Mouse (Mus musculus) forebrain, embryonic 11.5 days (tissue): ENCODE measurements around the gene Uchl5. TPM values are rescaled to one million over a fixed set of nuclear protein-coding genes. Genes with fewer than 3 reads are reported as not detected.

Source experiments
- ATAC-seq: fragments of 200-750 bp; cut with Nextera tagmentation; replicated peaks from 2 replicates; pipeline ENCODE4 v1.8.0; 2017; ENCODE audit warnings: moderate TSS enrichment; ENCODE audit not compliant: low FRiP score
- DNase-seq: peaks from one replicate; pipeline ENCODE4 v3.0.0-alpha.2; 2017; ENCODE audit warnings: low spot score
- H3K27ac ChIP-seq: fragments of 300-500 bp; sonication (generic); 2 replicates; pipeline ENCODE4 v1.5.1; 2014; ENCODE audit warnings: low read depth, low read length
- H3K27me3 ChIP-seq: fragments of 300-500 bp; sonication (generic); 2 replicates; pipeline ENCODE4 v1.6.1; 2014; ENCODE audit warnings: mild to moderate bottlenecking, low read length, mixed read lengths; ENCODE audit not compliant: control insufficient read depth, insufficient read depth
- H3K36me3 ChIP-seq: fragments of 300-500 bp; sonication (generic); 2 replicates; pipeline ENCODE4 v1.6.1; 2014; ENCODE audit warnings: mild to moderate bottlenecking, low read length, moderate library complexity, mixed read lengths; ENCODE audit not compliant: control insufficient read depth, insufficient read depth
- H3K4me1 ChIP-seq: fragments of 300-500 bp; sonication (generic); replicated peaks from 2 replicates; pipeline ENCODE4 v1.6.1; 2014; ENCODE audit warnings: low read length, mixed read lengths; ENCODE audit not compliant: control insufficient read depth, insufficient read depth
- H3K4me2 ChIP-seq: fragments of 300-500 bp; sonication (generic); 2 replicates; pipeline ENCODE4 v1.6.1; 2014; ENCODE audit warnings: low read depth, mild to moderate bottlenecking, low read length, moderate library complexity, mixed read lengths; ENCODE audit not compliant: severe bottlenecking
- H3K4me3 ChIP-seq: fragments of 300-500 bp; sonication (generic); 2 replicates; pipeline ENCODE4 v1.5.1; 2014; ENCODE audit warnings: low read depth, low read length
- H3K9ac ChIP-seq: fragments of 300-500 bp; sonication (generic); 2 replicates; pipeline ENCODE4 v1.6.1; 2014; ENCODE audit warnings: low read length
- H3K9me3 ChIP-seq: fragments of 300-500 bp; sonication (generic); 2 replicates; pipeline ENCODE4 v1.6.1; 2016; ENCODE audit warnings: low read length, mixed read lengths; ENCODE audit not compliant: control insufficient read depth
- WGBS: fragments of 180-500 bp; shearing (Covaris S2); extraction: QIAGEN DNeasy Blood & Tissue Kit; methylation state at CpG from one replicate; pipeline ENCODE4 v1.1.7; 2014; 5-methylcytosine and 5-hydroxymethylcytosine counted together
- polyA plus RNA-seq: library from polyadenylated mRNA; unstranded; fragments of >200 nt; fragmentation: Nextera tagmentation; extraction: Ambion mirVana; gene quantifications from 2 replicates; pipeline ENCODE4 v1.2.1, GENCODE M21; 2014

Uchl5 gene
- polyA plus RNA-seq = 79.6 and 87.8 TPM in 2 replicates

DNA sequence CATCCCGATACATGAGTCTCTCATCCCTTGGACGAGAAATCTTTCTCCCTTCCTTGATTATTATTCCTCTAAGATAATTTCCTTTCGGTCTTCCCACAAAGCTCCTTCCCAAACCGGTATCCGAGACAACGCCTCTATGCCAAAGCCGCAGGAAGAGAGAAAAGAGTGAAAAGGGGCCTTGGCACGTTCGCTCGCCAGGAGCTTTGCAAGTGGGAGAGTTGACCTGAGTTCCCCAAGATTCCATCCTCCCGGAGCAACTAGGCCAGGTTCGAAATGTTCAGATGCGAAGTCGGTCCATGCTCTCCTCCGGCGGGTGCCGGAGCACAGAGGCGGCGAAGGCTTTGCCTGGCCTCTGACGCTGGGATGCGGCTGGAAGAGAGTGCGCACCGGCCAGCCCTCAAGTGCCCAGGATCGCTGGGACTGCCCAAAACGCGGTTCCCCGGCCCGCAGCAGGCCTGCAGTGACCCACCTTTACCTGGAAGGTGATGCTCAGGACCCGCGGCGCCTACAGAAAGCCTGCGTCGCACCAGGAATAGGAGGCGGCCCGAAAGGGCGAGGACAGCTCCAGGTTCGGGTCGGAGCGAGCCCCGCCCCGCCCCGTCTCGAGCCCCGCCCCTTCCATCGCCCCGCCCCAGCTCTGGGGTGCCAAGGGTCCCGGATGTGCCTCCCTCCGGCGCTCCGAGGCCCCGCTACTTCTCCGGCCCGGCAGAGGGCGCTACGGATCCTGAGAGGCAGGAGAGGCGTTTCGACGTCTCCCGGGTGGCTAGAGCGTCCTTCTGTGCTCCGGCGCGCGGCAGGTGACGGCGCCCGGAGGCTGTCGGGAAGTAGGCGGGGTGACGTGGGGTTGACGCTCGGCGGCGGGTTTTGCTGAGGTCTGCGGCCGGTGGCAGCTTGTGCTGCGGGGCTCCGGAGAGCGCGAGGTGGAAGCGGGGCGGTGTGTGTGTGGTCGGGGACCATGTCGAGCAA, at the start of gene Uchl5, which contains the start of gene Trove2:
TSS of gene Uchl5 (plus strand) at position 827 of the 966 bp plus-strand sequence.
TSS of gene Trove2 (minus strand) at position 623 of the 966 bp plus-strand sequence.
- Histone ChIP-seq H3K9me3 (no peaks in the 10 kb centered on the region), H3K9ac (peak within 1 kb of the TSS; percentile 83), H3K4me3 (peak within 1 kb of the TSS; percentile 85), H3K4me1 (no peaks in the 10 kb centered on the region; the same call in 1 of the 2 replicates), H3K27me3 (no peaks in the 10 kb centered on the region), H3K27ac (peak within 1 kb of the TSS; percentile 21; the same call in 1 of the 2 replicates), H3K4me2 (peak within 1 kb of the TSS; percentile 80), H3K36me3 (no peaks in the 10 kb centered on the region)
- DNase-seq (peak; percentile 99), ATAC-seq (peak; percentile 97)
- whole genome bisulfite sequencing = under 1% methylated on average over 82 of the region's 84 CpGs

- no peak overlapping the region for H3K4me2 ChIP-seq
- H3K27ac ChIP-seq = no peak overlapping the region
- H3K36me3 ChIP-seq = no peaks in the 10 kb centered on the region
- DNase-seq (no peak), ATAC-seq (no peak)
- H3K9me3 ChIP-seq = no peaks in the 10 kb centered on the region
- H3K27me3 ChIP-seq = no peaks in the 10 kb centered on the region
- WGBS = 87% methylated on average over 9 of the region's 9 CpGs
- no peaks in the 10 kb centered on the region for H3K4me1 ChIP-seq
- H3K4me3 ChIP-seq = no peak overlapping the region
- no peak overlapping the region for H3K9ac ChIP-seq
These were observed 49.2 kb upstream of the Uchl5 start for GRCm38 (mm10) chr1:143727701-143728445.

- Histone ChIP-seq H3K27me3 (no peaks in the 10 kb centered on the region), H3K4me2 (no peak overlapping the region), H3K27ac (no peak overlapping the region), H3K36me3 (no peaks in the 10 kb centered on the region), H3K9ac (no peak overlapping the region), H3K9me3 (no peaks in the 10 kb centered on the region), H3K4me3 (no peak overlapping the region), H3K4me1 (no peaks in the 10 kb centered on the region)
- ATAC-seq (no peak; the same call in 1 of the 2 replicates), DNase-seq (no peak)
- WGBS = 65% methylated on average over 2 of the region's 2 CpGs
These were observed 46.2 kb upstream of the Uchl5 start for GRCm38 (mm10) chr1:143730899-143731298.

DNA sequence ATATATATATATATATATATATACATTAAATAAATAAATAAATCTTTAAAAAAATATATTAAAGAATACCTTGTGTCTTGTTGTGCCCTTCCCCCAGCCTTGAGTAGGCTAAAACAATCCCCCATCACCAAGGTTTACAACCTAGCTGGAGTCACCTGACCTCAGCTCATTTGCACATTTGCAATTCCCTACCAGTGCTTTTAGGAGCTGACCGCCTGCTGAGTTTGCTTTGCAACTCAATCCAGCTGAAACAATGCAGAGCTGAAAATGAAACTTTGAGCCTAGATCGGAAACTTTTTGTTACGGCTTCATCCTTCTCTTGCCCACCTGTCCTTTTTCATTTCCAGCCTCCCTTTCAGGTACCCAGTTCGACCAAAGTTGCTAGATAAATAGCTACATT, 45.4 kb upstream of the Uchl5 start:
- Histone ChIP-seq H3K9me3 (no peaks in the 10 kb centered on the region), H3K27me3 (no peaks in the 10 kb centered on the region), H3K36me3 (no peaks in the 10 kb centered on the region), H3K4me1 (no peaks in the 10 kb centered on the region), H3K4me3 (no peak overlapping the region), H3K4me2 (no peak overlapping the region), H3K9ac (no peak overlapping the region), H3K27ac (no peak overlapping the region)
- ATAC-seq = no peak
- no peak for DNase-seq
- 44% methylated on average over 4 of the region's 4 CpGs for WGBS

- Histone ChIP-seq H3K4me1 (peaks cover 2% of the 10 kb centered on the region; the same call in 1 of the 2 replicates), H3K9me3 (no peaks in the 10 kb centered on the region), H3K36me3 (no peaks in the 10 kb centered on the region), H3K9ac (no peak overlapping the region), H3K4me3 (no peak overlapping the region), H3K4me2 (no peak overlapping the region), H3K27me3 (no peaks in the 10 kb centered on the region), H3K27ac (no peak overlapping the region)
- no peak for DNase-seq
- WGBS = 79% methylated on average over 5 of the region's 5 CpGs
- ATAC-seq = no peak
These were observed 43.1 kb upstream of the Uchl5 start for GRCm38 (mm10) chr1:143733914-143734410.

- no peak overlapping the region for H3K27ac ChIP-seq
- 34% methylated on average over 11 of the region's 11 CpGs for WGBS
These were observed 38.3 kb upstream of the Uchl5 start for GRCm38 (mm10) chr1:143738811-143739210.

GRCm38 (mm10) chr1:143739361-143740350, 37.4 kb upstream of the Uchl5 start:
- no peaks in the 10 kb centered on the region for H3K27me3 ChIP-seq
- peak; percentile 86 for ATAC-seq
- WGBS = under 1% methylated on average over 71 of the region's 71 CpGs
- peak overlapping the region; percentile 77 for H3K27ac ChIP-seq
- no peaks in the 10 kb centered on the region for H3K9me3 ChIP-seq
- H3K4me3 ChIP-seq = peak overlapping the region; percentile 70
- DNase-seq = peak; percentile 90
- peaks cover 3% of the 10 kb centered on the region; the same call in 1 of the 2 replicates for H3K36me3 ChIP-seq
- H3K9ac ChIP-seq = peak overlapping the region; percentile 87
- peak overlapping the region; percentile 74 for H3K4me2 ChIP-seq
- peaks cover 14% of the 10 kb centered on the region for H3K4me1 ChIP-seq

More at GRCm38 (mm10) chr1:143738811-143739210, 38.3 kb upstream of the Uchl5 start:
- Histone ChIP-seq H3K4me1 (peaks cover 14% of the 10 kb centered on the region), H3K4me2 (peak overlapping the region; percentile 74), H3K4me3 (peak overlapping the region; percentile 70), H3K9me3 (no peaks in the 10 kb centered on the region), H3K9ac (peak overlapping the region; percentile 87), H3K27me3 (no peaks in the 10 kb centered on the region), H3K36me3 (peaks cover 3% of the 10 kb centered on the region; the same call in 1 of the 2 replicates)
- no peak for DNase-seq
- no peak for ATAC-seq
